Mouse (Mus musculus) spleen, adult 2 months (tissue): ENCODE data around the gene P2rx3. TPM values are rescaled to one million over a fixed set of nuclear protein-coding genes. Genes with fewer than 3 reads are reported as not detected.

Experiments used
- DNase-seq, 2 experiments: peaks; one replicate each; pipeline versions ENCODE4 v3.0.0 to v3.0.0-alpha.2; 2012 to 2021; ENCODE audit warnings: low spot score in 2 of 2, low read depth in 1 of 2
- H3K27ac ChIP-seq: fragments of 200-500 bp; 2 replicates; pipeline ENCODE4 v1.5.1; 2012; ENCODE audit warnings: low read length, inconsistent platforms; ENCODE audit not compliant: insufficient read depth
- H3K27me3 ChIP-seq: fragments of 200-500 bp; 2 replicates; pipeline ENCODE4 v1.6.1; 2012; ENCODE audit warnings: mild to moderate bottlenecking, moderate library complexity, low read length, inconsistent platforms; ENCODE audit not compliant: control insufficient read depth, insufficient read depth
- H3K36me3 ChIP-seq: fragments of 200-500 bp; 2 replicates; pipeline ENCODE4 v1.6.1; 2012; ENCODE audit warnings: mild to moderate bottlenecking, low read length, inconsistent platforms; ENCODE audit not compliant: control insufficient read depth, insufficient read depth
- H3K4me1 ChIP-seq: fragments of 200-500 bp; 2 replicates; pipeline ENCODE4 v1.6.1; 2011; ENCODE audit warnings: inconsistent platforms; ENCODE audit not compliant: control insufficient read depth, insufficient read depth, insufficient read length
- H3K4me3 ChIP-seq: fragments of 200-500 bp; 2 replicates; pipeline ENCODE4 v1.5.1; 2011; ENCODE audit warnings: mild to moderate bottlenecking, inconsistent platforms; ENCODE audit not compliant: insufficient read depth, insufficient read length; ENCODE audit errors: extremely low read depth
- CTCF ChIP-seq: fragments of 200-500 bp; IDR thresholded peaks from 2 replicates; pipeline ENCODE4 v1.5.1; 2011; ENCODE audit warnings: mild to moderate bottlenecking, inconsistent platforms; ENCODE audit not compliant: insufficient read depth, insufficient read length, insufficient replicate concordance; ENCODE audit errors: extremely low read depth
- POLR2A ChIP-seq: fragments of 200-500 bp; IDR thresholded peaks from 2 replicates; pipeline ENCODE4 v1.6.1; 2011; ENCODE audit warnings: low read depth, low read length, inconsistent platforms
- WGBS: fragments of 180-500 bp; shearing (Covaris S2); methylation state at CpG from one replicate; pipeline ENCODE4 v1.1.7; 2018; 5-methylcytosine and 5-hydroxymethylcytosine counted together
- polyA plus RNA-seq: library from polyadenylated mRNA; depleted of rRNA; stranded (reverse); fragments of >200 nt; gene quantifications from 2 replicates; pipeline ENCODE4 v1.2.3, GENCODE M21; 2012

P2rx3 gene
- polyA plus RNA-seq, 1 experiment: 0.28 TPM

DNA sequence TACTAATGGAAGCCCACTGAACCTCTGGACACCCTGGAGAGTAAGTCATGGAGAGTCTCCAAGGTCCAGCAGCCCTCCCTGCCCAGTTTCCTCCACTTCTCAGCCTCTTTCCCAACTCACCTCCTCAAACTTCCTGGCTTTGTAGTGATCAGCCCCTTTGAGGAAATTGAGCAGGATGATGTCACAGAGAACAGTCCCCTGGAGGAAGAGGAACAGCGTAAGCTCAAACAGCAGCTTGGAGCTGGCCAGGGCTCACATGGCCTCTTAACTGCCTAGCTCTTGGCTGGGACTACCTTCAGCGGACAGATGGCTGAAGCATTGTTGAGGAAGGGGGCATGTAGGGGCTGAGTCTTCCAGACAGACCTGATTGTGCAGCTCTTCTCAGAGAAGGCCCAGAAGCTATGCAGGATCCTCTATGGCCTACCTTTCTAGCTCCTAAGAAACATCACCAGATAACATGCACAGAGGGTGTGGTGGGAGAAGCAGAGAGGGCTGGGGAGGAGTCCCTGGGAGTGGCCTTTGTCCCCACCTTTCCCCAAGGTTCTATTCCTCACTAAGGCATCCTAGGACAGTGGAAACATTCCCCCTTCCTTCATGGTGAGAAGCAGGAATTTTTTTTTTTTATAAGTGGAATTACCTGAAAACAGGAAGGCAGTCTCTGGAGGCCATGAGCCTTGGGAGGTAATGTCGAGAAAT, 37.6 kb downstream of the P2rx3 start:
- no peaks in the 10 kb centered on the region for H3K36me3 ChIP-seq
- H3K27ac ChIP-seq: no peak overlapping the region
- H3K4me3 ChIP-seq: no peak overlapping the region
- TF ChIP-seq CTCF (no peak), POLR2A (no peak)
- no peaks in the 10 kb centered on the region for H3K4me1 ChIP-seq
- H3K27me3 ChIP-seq: no peaks in the 10 kb centered on the region
- WGBS: 77% methylated on average over 3 of the region's 3 CpGs
- no peak for DNase-seq

- DNase-seq: no peak
- Histone ChIP-seq H3K36me3 (no peaks in the 10 kb centered on the region), H3K27ac (no peak overlapping the region)
Observed at GRCm38 (mm10) chr2:84996376-84996775, 40.9 kb downstream of the P2rx3 start.

GRCm38 (mm10) chr2:84987930-84988329, 49.3 kb downstream of the P2rx3 start, which contains the start of gene Prg3:
Prg3 (plus strand) TSS chr2:84988215.
- Histone ChIP-seq H3K36me3 (no peaks in the 10 kb centered on the region), H3K27ac (no peak within 1 kb of the TSS), H3K4me3 (no peak within 1 kb of the TSS), H3K4me1 (no peaks in the 10 kb centered on the region; the same call in 1 of the 2 replicates), H3K27me3 (no peaks in the 10 kb centered on the region)
- WGBS: 7% methylated on average over 1 of the region's 1 CpGs
- TF ChIP-seq CTCF (no peak), POLR2A (no peak)
- DNase-seq: no peak

More at GRCm38 (mm10) chr2:84996376-84996775, 40.9 kb downstream of the P2rx3 start:
- Histone ChIP-seq H3K4me3 (no peak overlapping the region), H3K27me3 (no peaks in the 10 kb centered on the region), H3K4me1 (no peaks in the 10 kb centered on the region)
- 86% methylated on average over 2 of the region's 2 CpGs for WGBS
- TF ChIP-seq POLR2A: no peak
- no peak for TF ChIP-seq CTCF

DNA sequence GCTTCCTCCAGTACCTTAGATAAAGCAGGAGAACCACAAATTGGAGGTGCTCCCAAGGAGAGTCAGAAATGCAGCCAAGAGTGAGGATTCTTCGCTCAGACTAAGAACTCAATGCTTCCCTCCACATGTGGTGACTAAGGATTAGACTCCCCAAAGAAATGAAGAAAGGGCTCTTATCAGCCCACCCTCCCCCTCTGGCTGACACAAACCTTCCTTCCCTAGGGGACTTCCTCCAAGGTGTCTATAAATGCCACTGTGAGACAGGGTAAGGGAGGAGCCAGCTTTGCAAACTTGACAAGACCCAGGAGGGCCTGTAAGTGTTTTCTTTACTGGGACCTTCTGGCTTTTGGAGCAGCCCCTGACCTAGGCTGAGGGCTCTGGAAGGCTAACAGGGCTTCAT, 57.1 kb downstream of the P2rx3 start, which contains the start of gene Prg2:
Prg2 (plus strand) TSS at position 274 of the 400 bp plus-strand sequence.
- no peak for TF ChIP-seq POLR2A
- TF ChIP-seq CTCF: no peak
- Histone ChIP-seq H3K27me3 (no peaks in the 10 kb centered on the region), H3K4me3 (no peak within 1 kb of the TSS), H3K36me3 (no peaks in the 10 kb centered on the region), H3K4me1 (peaks cover 3% of the 10 kb centered on the region; the same call in 1 of the 2 replicates), H3K27ac (no peak within 1 kb of the TSS)
- 69% methylated on average over 1 of the region's 1 CpGs for WGBS
- DNase-seq: no peak

DNA sequence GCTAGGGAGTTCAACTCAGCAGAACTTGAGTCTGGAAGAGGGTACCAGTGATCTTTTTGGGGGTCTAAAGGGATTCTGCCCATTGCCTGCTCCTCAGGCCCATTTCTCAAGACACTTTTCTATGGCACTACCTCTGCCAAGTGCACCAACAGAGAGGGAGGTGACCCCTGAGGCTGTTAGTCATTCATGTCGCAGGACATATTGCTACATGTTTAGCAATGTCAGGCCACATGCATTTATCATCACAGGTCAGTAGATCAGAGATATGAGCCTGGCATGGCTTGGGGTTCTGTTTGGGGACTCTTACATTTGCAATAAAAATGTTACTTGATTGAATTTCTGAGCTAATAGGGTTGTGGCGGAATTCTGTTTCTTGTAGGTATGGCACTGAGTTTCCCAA, 61.7 kb downstream of the P2rx3 start:
- H3K4me1 ChIP-seq: peaks cover 3% of the 10 kb centered on the region; the same call in 1 of the 2 replicates
- TF ChIP-seq POLR2A (no peak), CTCF (no peak)
- no peaks in the 10 kb centered on the region for H3K36me3 ChIP-seq
- H3K4me3 ChIP-seq: no peak overlapping the region
- DNase-seq: no peak
- no peak overlapping the region for H3K27ac ChIP-seq
- H3K27me3 ChIP-seq: no peaks in the 10 kb centered on the region
- WGBS: 93% methylated on average over 2 of the region's 2 CpGs

DNA sequence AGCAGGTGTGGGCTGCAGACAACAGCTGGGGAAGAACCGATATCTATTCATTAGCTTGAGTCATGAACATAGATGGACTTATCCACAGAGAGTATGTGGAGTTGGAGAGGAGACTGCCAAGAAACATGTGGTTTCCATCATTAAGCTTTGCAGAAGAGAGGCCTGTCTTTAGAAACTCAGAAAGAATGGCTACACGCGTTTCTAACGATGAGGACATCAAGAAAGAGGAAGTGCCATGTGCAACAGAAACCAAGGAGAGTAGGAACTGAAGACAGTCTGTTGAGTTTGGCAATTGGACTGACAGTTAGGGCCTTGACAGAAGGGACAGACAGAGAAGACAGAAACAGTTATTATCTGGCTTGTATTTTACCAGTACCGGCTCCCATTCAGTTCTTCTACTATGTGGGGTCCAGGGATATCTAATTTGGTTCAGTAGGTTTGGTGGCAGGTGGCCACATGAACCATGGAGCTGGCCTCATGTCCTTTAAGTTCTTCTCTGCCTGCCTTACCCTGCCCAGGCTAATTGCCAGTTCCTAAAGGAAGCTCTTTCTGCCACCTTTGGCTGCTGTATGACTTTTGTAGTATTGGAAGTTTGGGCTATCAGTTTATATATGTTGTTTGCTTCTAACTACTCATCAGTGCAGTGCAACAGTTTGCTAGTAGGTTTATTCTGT, 69.8 kb downstream of the P2rx3 start:
- Histone ChIP-seq H3K27ac (peak overlapping the region; percentile 49; the same call in 1 of the 2 replicates), H3K4me3 (no peak overlapping the region), H3K27me3 (no peaks in the 10 kb centered on the region), H3K36me3 (no peaks in the 10 kb centered on the region), H3K4me1 (peaks cover 21% of the 10 kb centered on the region)
- WGBS: 23% methylated on average over 5 of the region's 5 CpGs
- no peak for DNase-seq
- TF ChIP-seq POLR2A: no peak
- TF ChIP-seq CTCF: no peak
